Mouse (Mus musculus): ENCODE results near the gene Ly6g5c.

DNA sequence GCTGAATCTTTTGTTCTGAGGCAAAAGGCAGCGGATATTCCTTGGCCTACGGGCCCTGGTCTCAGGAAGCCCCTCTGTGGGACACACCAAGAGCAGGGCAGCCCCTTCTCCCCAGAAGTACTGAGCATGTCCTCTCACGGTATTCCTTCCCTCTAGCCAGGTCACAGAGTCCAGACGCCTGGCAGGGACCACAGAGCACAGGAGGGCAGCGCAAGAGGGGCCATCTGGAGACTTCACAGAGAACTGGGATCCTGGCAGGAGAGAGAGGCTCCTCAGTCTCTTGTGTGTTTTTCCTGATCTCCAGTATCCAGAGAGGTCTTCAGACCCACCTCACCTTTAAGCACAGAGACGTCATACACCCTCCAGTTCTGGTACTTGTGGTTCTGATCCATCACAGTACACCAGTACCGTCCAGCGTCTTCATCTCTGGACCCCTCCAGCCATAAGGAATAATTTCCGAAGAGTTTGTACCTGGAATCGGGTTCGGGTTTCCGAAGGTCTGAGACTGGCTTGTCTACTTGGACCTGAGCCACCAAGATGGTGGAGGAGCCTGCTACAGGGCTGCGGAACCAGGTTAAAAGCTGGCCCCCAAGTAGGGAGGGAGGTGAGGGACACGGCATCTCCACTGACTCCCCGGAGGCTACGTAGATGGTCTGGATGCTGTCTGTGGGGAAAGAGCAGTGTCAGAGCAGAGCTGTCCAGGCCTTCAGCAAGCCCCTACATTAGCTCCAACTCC lies 25.1 kb upstream of the Ly6g5c start:
- no peak for TF ChIP-seq CTCF (IDR thresholded peaks at IDR 0.05; ENCODE audit: low read depth, low read length)
- no peak for TF ChIP-seq POLR2A (IDR thresholded peaks at IDR 0.05; ENCODE audit: borderline replicate concordance, low read depth, low read length)
